Mouse (Mus musculus): ENCODE data around the gene Mcat.

GRCm38 (mm10) chr15:83572132-83572531 lies 8.5 kb upstream of the Mcat start:
- no peak for TF ChIP-seq CTCF (IDR thresholded peaks at IDR 0.05; ENCODE audit: borderline replicate concordance, insufficient read depth, low read depth, low read length)
- no peak for TF ChIP-seq POLR2A (IDR thresholded peaks at IDR 0.05; ENCODE audit: borderline replicate concordance, insufficient read depth, low read length)
